Mouse (Mus musculus): Measurements from ENCODE around the gene Prss21. TPM values are rescaled to one million over a fixed set of nuclear protein-coding genes. Genes with fewer than 3 reads are reported as not detected.
A peak's percentile ranks its signal among the peaks of the same experiment; 100 is the strongest.

The Prss21 gene
- polyA plus RNA-seq, 1 experiment from 2014 or later, result not detected

- Histone ChIP-seq H3K36me3 (replicated peaks) (no peaks in the 10 kb centered on the region), H3K4me2 (no peak overlapping the region), H3K27ac (no peak overlapping the region), H3K9me3 (no peaks in the 10 kb centered on the region), H3K9ac (no peak overlapping the region), H3K27me3 (replicated peaks) (no peaks in the 10 kb centered on the region), H3K4me3 (no peak overlapping the region), H3K4me1 (no peaks in the 10 kb centered on the region)
- no peak for ATAC-seq (replicated peaks)
- WGBS, result 28% methylated on average over 4 of the region's 4 CpGs
Measured at GRCm38 (mm10) chr17:23841145-23841544, 26.7 kb upstream of the Prss21 start.

- 0 out of 2 replicates have a peak overlapping the region, but pooled peaks have one; percentile 12 for H3K4me2 ChIP-seq
- H3K4me3 ChIP-seq, result no peak overlapping the region
- no peaks in the 10 kb centered on the region for H3K27me3 ChIP-seq (replicated peaks)
- no peak overlapping the region for H3K27ac ChIP-seq
- H3K36me3 ChIP-seq (replicated peaks), result no peaks in the 10 kb centered on the region
- H3K4me1 ChIP-seq, result no peaks in the 10 kb centered on the region
- peak; percentile 50; the same call in 1 of the 2 replicates for ATAC-seq (replicated peaks)
- 47% methylated on average over 23 of the region's 23 CpGs for WGBS
- no peaks in the 10 kb centered on the region for H3K9me3 ChIP-seq
- no peak overlapping the region for H3K9ac ChIP-seq
Measured at GRCm38 (mm10) chr17:23843141-23843811, 24.6 kb upstream of the Prss21 start.

GRCm38 (mm10) chr17:23843812-23844273 is 24.0 kb upstream of the Prss21 start, which contains the start of the genes Prss32 and Prss41:
TSS of gene Prss32 (plus strand) at chr17:23843855.
TSS of gene Prss41 (minus strand) at chr17:23844172.
- Histone ChIP-seq H3K4me2 (peak within 1 kb of the TSS; percentile 26; the same call in 1 of the 2 replicates), H3K9me3 (no peaks in the 10 kb centered on the region), H3K36me3 (replicated peaks) (no peaks in the 10 kb centered on the region), H3K9ac (no peak within 1 kb of the TSS), H3K27me3 (replicated peaks) (no peaks in the 10 kb centered on the region), H3K4me1 (no peaks in the 10 kb centered on the region), H3K27ac (no peak within 1 kb of the TSS), H3K4me3 (0 out of 2 replicates have a peak within 1 kb of the TSS, but pooled peaks have one; percentile 5)
- ATAC-seq (replicated peaks), result 0 out of 2 replicates have a peak, but pooled peaks have one; percentile 17
- WGBS, result 21% methylated on average over 19 of the region's 19 CpGs

GRCm38 (mm10) chr17:23850028-23850427 is 17.8 kb upstream of the Prss21 start:
- no peaks in the 10 kb centered on the region for H3K9me3 ChIP-seq
- H3K4me2 ChIP-seq, result no peak overlapping the region
- no peak for ATAC-seq (replicated peaks)
- H3K4me3 ChIP-seq, result no peak overlapping the region
- H3K27ac ChIP-seq, result no peak overlapping the region
- H3K36me3 ChIP-seq (replicated peaks), result no peaks in the 10 kb centered on the region
- H3K9ac ChIP-seq, result no peak overlapping the region
- WGBS, result 65% methylated on average over 2 of the region's 2 CpGs
- no peaks in the 10 kb centered on the region for H3K4me1 ChIP-seq
- no peaks in the 10 kb centered on the region for H3K27me3 ChIP-seq (replicated peaks)

- Histone ChIP-seq H3K9me3 (no peaks in the 10 kb centered on the region), H3K4me1 (no peaks in the 10 kb centered on the region), H3K27ac (no peak overlapping the region), H3K4me2 (no peak overlapping the region), H3K4me3 (no peak overlapping the region), H3K27me3 (replicated peaks) (no peaks in the 10 kb centered on the region), H3K36me3 (replicated peaks) (no peaks in the 10 kb centered on the region), H3K9ac (no peak overlapping the region)
- 0 out of 2 replicates have a peak, but pooled peaks have one; percentile 56 for ATAC-seq (replicated peaks)
- 63% methylated on average over 19 of the region's 19 CpGs for WGBS
Measured at GRCm38 (mm10) chr17:23850853-23851749, 16.8 kb upstream of the Prss21 start.

- no peak overlapping the region for H3K27ac ChIP-seq
- no peak overlapping the region for H3K4me3 ChIP-seq
- no peaks in the 10 kb centered on the region for H3K4me1 ChIP-seq
- no peak overlapping the region for H3K9ac ChIP-seq
- 33% methylated on average over 5 of the region's 5 CpGs for WGBS
- no peak for ATAC-seq (replicated peaks)
- no peak overlapping the region for H3K4me2 ChIP-seq
- no peaks in the 10 kb centered on the region for H3K36me3 ChIP-seq (replicated peaks)
- no peaks in the 10 kb centered on the region for H3K9me3 ChIP-seq
- no peaks in the 10 kb centered on the region for H3K27me3 ChIP-seq (replicated peaks)
Measured at GRCm38 (mm10) chr17:23853292-23853691, 14.6 kb upstream of the Prss21 start.

- H3K27me3 ChIP-seq (replicated peaks), result no peaks in the 10 kb centered on the region
- no peaks in the 10 kb centered on the region for H3K36me3 ChIP-seq (replicated peaks)
- H3K4me1 ChIP-seq, result no peaks in the 10 kb centered on the region
- no peak overlapping the region for H3K4me2 ChIP-seq
- no peaks in the 10 kb centered on the region for H3K9me3 ChIP-seq
- H3K9ac ChIP-seq, result no peak overlapping the region
- no peak overlapping the region for H3K4me3 ChIP-seq
- 86% methylated on average over 10 of the region's 10 CpGs for WGBS
- no peak for ATAC-seq (replicated peaks)
- H3K27ac ChIP-seq, result no peak overlapping the region
Measured at GRCm38 (mm10) chr17:23854229-23854765, 13.6 kb upstream of the Prss21 start.

- Histone ChIP-seq H3K36me3 (replicated peaks) (no peaks in the 10 kb centered on the region), H3K27me3 (replicated peaks) (no peaks in the 10 kb centered on the region)
- 86% methylated on average over 6 of the region's 6 CpGs for WGBS
Measured at GRCm38 (mm10) chr17:23857193-23857592, 10.7 kb upstream of the Prss21 start.

GRCm38 (mm10) chr17:23857913-23858312 is 9.9 kb upstream of the Prss21 start:
- 81% methylated on average over 2 of the region's 2 CpGs for WGBS
- H3K4me2 ChIP-seq, result no peak overlapping the region
- no peak overlapping the region for H3K4me3 ChIP-seq
- no peak overlapping the region for H3K9ac ChIP-seq
- no peaks in the 10 kb centered on the region for H3K36me3 ChIP-seq (replicated peaks)
- no peaks in the 10 kb centered on the region for H3K27me3 ChIP-seq (replicated peaks)
- no peaks in the 10 kb centered on the region for H3K4me1 ChIP-seq
- ATAC-seq (replicated peaks), result no peak
- H3K9me3 ChIP-seq, result no peaks in the 10 kb centered on the region
- H3K27ac ChIP-seq, result no peak overlapping the region

More at GRCm38 (mm10) chr17:23857193-23857592, 10.7 kb upstream of the Prss21 start:
- no peak overlapping the region for H3K4me2 ChIP-seq
- ATAC-seq (replicated peaks), result no peak
- H3K9me3 ChIP-seq, result no peaks in the 10 kb centered on the region
- no peak overlapping the region for H3K9ac ChIP-seq
- no peak overlapping the region for H3K4me3 ChIP-seq
- no peaks in the 10 kb centered on the region for H3K4me1 ChIP-seq
- no peak overlapping the region for H3K27ac ChIP-seq

GRCm38 (mm10) chr17:23862926-23863325 is 4.9 kb upstream of the Prss21 start:
- WGBS, result 77% methylated on average over 4 of the region's 4 CpGs
- no peak for ATAC-seq (replicated peaks)
- no peak overlapping the region for H3K4me3 ChIP-seq

GRCm38 (mm10) chr17:23868513-23868912 is 657 bp downstream of the Prss21 start:
- Histone ChIP-seq H3K4me3 (no peak overlapping the region), H3K36me3 (replicated peaks) (no peaks in the 10 kb centered on the region), H3K4me2 (no peak overlapping the region), H3K9me3 (no peaks in the 10 kb centered on the region), H3K4me1 (no peaks in the 10 kb centered on the region), H3K27me3 (replicated peaks) (no peaks in the 10 kb centered on the region), H3K9ac (no peak overlapping the region), H3K27ac (no peak overlapping the region)
- no peak for ATAC-seq (replicated peaks)
- 90% methylated on average over 11 of the region's 11 CpGs for WGBS

More at GRCm38 (mm10) chr17:23862926-23863325, 4.9 kb upstream of the Prss21 start:
- no peaks in the 10 kb centered on the region for H3K36me3 ChIP-seq (replicated peaks)
- H3K27me3 ChIP-seq (replicated peaks), result no peaks in the 10 kb centered on the region
- no peaks in the 10 kb centered on the region for H3K9me3 ChIP-seq
- no peak overlapping the region for H3K27ac ChIP-seq
- H3K4me1 ChIP-seq, result no peaks in the 10 kb centered on the region
- H3K9ac ChIP-seq, result no peak overlapping the region
- H3K4me2 ChIP-seq, result no peak overlapping the region

Measured in midbrain, embryonic 15.5 days (tissue).